Mouse (Mus musculus): Measurements from ENCODE around the gene Hmcn1.

Hmcn1 gene

GRCm38 (mm10) chr1:150776741-150777140 lies 216.5 kb downstream of the Hmcn1 start:
- DNase-seq (ENCODE audit: low spot score): no peak

DNA sequence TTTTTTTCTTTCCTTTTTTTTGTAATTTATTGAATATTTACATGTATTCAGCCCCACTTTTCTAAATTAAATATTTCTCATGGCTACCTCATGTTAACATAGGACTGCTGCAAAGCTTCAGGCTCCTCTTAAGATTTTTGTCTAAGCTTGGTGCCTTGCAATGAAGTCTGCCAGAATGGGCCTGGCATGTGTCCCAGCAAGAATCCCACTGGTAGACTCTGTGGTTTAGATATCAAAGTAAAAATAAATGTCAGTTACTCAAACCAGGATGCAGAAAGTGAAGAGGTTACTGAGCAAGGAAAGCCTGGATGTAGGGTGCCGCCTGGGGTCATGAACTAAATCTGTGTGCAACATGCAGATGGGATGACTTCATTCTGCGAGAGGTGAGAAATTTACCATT lies 217.5 kb downstream of the Hmcn1 start:
- no peak for DNase-seq (ENCODE audit: low spot score)

GRCm38 (mm10) chr1:150772958-150773357 lies 220.3 kb downstream of the Hmcn1 start:
- DNase-seq (ENCODE audit: low spot score): no peak

DNA sequence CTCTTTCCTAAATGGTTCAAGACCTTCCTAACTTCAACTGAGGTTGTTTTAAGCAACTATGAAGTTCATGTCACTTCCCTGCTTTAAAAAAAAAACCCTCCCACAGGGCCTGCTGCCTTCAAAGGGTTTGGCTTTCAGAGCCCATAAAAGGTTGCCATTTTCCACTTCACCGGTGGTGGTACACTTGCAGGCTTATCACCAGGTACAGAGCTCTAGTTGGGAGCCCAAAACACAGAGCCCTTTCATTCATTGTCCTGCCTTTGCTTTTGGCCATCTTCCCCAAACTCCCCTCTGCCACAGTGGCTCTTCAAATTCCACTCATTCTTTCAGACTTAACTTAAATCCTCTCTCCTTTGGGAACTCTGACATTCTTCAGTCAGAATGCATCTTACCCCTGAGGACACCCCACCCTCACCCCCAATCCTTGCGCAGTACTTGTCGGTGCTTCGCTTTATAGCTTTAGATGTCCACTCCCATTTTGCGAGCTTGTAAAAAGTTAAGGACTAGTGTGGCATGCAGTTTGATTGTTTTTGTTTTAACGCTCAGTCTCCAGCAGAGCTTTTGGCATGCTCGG lies 222.2 kb downstream of the Hmcn1 start:
- DNase-seq (ENCODE audit: low spot score): peak; percentile 25

- peak; percentile 40 for DNase-seq (ENCODE audit: low spot score)
Measured at GRCm38 (mm10) chr1:150769836-150770235, 223.4 kb downstream of the Hmcn1 start.

DNA sequence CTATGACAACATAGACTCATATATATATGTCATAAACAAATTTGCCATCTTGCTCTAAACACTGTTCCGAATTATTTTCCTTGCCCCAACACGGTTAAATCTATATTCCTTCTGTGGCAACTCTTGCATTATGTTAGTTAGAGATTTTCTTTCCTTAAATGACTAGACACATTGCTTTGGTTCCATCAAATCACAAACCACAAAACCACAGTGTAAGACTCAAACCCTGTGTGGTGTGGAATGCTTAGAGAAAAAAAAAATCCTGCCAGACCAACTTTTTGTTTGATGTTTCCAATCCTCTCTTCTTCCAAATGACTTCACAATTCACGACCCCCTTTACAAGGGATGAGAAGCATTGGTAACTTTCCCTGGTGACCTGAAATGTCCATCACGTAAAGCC lies 231.6 kb downstream of the Hmcn1 start:
- no peak for DNase-seq (ENCODE audit: low spot score)

DNA sequence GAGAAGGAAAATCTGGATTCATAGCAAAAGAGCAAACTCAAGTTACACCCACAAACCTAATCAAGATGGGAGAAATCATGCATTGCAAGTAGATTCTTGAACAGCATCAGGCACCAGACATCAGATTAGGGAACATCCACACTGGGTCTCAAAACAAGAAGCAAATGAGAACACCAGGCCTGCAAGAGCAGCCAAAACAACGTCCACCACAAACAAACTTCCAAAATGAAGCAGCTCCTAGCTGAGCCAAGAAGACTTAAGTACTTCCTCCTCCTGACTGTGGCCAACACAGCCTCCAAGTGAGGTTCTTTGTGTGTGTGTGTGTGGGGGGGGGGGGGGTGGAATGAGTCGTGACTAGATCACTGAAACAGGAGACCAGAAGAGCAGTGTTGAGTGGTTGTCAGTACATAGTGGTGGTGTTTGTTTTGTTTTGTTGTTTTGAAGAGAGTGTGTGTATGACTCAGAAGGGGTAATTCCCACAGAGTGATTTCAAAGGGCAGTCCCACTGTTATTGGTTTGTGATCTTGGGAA lies 232.4 kb downstream of the Hmcn1 start:
- no peak for DNase-seq (ENCODE audit: low spot score)

- no peak for DNase-seq (ENCODE audit: low spot score)
Measured at GRCm38 (mm10) chr1:150759476-150760079, 233.7 kb downstream of the Hmcn1 start.

DNA sequence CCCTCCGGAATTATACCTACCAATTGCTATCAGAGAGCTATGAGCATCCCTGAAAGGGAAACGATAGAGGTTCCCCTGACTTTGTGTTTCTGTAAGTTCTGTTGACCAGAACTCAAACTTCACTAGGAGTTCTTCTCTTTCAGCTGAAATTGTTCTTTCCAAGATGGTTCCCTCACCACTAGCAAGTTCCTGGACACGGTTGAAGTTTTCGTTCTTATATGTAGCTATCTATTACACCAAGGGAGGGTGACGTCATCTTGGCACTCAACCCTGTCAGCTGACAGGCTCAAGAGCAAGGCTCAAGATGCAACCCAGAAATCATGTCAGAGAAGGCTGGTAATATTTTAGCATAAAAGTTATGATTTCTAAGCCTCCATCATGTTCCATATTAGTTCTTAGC lies 239.3 kb downstream of the Hmcn1 start:
- DNase-seq (ENCODE audit: low spot score): no peak

DNA sequence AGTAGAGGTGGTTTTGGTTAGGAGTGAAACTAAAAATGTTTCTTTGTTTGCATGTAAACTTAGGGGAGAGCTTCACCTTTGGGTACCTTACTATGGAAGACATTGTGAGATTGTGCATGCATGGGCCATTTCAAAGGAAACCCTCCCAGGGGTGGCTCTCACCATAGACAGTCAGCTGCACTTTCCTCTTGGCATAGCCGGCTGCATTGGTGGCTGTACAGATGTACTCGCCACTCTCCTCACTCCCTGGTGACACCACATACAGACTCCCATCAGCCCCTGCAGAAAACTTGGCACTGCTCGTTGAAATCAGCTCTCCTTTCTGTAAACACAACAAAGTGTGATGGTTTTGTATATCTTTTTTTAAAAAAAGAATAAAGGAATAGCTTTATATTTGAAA lies 244.5 kb downstream of the Hmcn1 start:
- no peak for DNase-seq (ENCODE audit: low spot score)

GRCm38 (mm10) chr1:150747771-150748170 lies 245.5 kb downstream of the Hmcn1 start:
- DNase-seq (ENCODE audit: low spot score): no peak

DNA sequence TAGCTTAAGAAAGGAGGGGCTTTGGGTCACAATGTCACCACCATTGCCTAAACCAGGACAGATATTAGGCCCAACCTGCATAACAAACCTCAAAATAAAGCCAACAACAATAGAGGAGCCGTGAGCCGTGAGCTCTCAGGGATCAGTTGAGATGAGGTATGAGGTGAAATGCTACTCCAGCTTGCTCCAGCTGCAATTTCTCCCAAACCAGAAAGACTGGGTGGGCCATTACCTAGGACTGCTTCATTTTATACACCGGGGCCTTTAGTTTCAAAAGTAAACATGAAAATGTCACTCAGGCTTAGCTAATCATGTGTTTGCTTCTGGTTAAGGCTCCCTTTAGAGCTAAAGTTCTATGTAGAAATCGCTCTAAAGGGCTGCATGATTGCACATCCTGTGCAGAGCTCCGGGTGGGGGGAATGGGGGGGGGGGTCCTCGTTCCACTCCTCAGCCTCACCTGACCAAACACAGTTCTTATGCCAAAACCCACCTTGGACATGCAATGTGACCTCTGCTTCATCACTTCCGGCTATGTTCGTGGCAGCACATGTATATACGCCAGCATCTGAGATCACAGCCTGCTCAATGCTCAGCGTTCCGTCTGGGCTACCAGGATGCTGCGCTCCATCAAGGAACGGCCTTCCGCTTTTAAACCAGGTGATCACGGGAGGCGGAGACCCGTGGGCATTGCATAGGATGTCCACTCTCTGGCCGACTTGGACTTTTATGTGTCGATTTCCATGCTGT lies 250.0 kb downstream of the Hmcn1 start:
- DNase-seq (ENCODE audit: low spot score): peak; percentile 10

- no peak for DNase-seq (ENCODE audit: low spot score)
Measured at GRCm38 (mm10) chr1:150742376-150743087, 250.7 kb downstream of the Hmcn1 start.

DNA sequence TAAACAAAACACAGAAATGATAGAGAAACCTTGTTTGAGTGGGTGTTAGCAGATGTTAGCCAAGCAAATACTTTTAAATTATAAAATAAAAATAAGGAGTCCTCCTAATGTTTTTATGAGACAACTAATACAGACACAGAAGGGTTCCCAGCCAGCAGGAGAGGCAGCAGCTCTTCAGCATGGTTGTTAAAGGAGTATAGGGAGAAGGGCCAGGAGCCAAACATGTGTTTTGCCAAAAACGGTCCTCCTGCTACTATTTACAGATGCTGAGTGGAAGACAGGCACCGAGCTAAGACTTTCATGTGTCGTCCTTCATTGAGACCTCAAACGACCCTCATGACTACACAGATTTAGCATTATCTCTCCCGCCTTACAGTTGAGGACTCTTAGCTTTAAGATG lies 281.8 kb downstream of the Hmcn1 start:
- DNase-seq (ENCODE audit: low spot score): no peak

GRCm38 (mm10) chr1:150706502-150706901 lies 286.7 kb downstream of the Hmcn1 start:
- peak; percentile 21 for DNase-seq (ENCODE audit: low spot score)

DNA sequence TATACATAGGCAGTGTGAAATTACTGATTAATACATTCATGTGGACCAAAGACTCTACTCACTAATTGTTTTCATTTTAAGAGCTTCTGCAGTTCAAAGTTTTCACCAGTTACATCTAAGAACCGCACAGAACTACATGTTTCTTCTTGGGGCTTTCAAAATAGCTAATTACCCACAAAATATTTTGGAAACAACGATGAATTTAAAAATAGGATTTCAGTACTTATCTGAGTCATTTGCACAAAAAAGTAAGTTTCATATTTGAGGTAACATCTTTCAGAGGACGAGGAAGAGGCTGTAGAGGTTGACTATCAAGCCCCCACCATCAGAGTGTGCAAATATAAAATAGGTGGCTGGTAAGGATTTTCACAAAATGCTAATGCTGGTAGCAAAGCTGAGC lies 295.5 kb downstream of the Hmcn1 start:
- DNase-seq (ENCODE audit: low spot score): no peak

- DNase-seq (ENCODE audit: low spot score): peak; percentile 84
Measured at GRCm38 (mm10) chr1:150682044-150682443, 311.2 kb downstream of the Hmcn1 start.

DNA sequence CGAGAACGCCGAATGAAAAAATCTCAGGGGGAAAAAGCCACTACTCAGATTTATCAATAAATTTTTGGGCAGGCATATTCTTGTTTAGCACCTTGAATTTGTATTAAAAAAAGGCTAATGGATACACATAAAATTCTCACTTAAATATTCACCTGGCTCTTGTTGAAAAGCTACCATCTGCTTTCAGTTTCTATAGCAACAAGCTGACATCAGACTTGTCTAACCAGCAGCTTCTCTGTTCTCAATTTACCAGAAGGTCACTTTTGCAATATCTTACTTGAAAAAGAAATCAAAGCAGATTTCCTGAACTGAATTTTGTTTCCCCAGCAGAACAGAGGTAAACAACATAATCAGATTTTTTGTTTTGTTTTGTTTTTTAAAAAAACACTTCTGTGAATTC lies 311.8 kb downstream of the Hmcn1 start:
- DNase-seq (ENCODE audit: low spot score): no peak

DNA sequence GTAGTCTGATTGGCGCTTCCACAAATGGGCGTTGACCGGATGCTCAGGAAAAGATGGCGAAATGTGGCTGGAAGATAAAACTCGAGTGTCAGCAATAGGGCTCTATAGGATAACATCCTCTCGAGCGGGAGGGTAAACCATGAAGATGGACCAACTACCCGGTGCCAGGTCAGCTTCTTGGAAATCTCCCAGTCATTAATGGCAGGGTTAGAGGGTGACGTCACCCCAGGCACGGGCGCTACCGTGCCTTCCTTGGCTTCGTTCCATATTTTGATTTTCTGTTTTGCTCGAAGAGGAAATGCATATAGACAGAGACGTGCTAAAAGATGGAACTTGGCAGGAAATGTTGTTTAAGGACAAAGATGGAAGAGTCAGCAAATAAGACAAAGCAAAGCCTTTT lies 312.2 kb downstream of the Hmcn1 start:
- DNase-seq (ENCODE audit: low spot score): no peak

DNA sequence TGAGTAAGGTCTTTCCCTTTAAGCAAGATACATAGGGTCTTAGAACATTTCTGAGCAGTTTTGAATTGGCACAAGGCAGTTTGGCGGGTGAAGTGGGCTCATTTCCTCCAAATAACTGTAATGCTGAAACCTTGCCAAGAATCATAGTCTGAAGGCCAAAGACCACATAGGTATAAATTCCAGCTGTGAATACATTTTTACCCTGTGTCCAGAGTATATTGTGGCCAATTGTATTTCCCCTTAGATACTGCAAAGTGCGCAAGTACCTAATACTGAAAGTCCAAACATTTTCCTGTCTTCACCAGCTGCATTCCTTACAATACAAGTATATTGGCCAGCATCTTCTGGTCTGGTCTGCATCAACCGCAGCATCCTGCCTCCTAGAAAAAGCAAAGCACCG lies 312.9 kb downstream of the Hmcn1 start:
- DNase-seq (ENCODE audit: low spot score): no peak

- DNase-seq (ENCODE audit: low spot score): no peak
Measured at GRCm38 (mm10) chr1:150645314-150645713, 347.9 kb downstream of the Hmcn1 start.

DNA sequence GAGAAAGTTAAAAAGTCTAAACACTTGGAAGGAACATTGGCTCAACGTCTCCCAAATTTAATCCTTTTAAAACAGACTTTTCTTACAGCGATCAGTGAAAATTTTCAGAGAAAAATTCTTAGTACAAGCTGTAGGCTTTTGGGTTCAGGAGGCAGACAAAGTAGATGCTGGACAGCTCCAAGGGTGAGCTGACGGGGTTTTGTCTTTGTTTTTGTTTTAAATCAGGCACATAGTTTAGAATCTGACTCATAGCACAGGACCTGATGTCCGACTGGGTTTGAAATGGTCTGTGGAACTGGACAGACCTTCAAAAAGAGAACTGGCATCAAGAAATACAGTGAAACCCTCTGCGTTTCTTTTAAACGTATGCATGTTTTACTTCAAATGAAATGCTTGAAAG lies 353.7 kb downstream of the Hmcn1 start:
- peak; percentile 21 for DNase-seq (ENCODE audit: low spot score)

DNA sequence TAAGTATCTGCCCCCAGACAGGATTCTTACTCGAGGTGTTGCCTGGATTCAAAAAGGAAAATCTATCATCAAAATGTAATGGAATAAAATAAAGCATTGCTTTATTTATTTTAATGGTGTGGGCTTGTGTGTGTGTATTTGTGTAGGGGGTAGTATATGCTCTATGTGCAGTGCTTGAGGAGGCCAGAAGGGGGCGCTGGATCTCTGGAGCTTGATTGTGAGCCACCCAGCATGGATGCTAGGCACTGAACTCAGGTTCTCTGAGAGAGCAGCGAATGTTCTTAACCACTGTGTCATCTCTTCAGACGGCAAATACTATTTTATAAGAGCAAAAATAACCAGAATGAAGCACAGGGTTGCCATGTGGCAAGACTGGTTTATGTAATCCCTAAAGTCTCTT lies 360.7 kb downstream of the Hmcn1 start:
- DNase-seq (ENCODE audit: low spot score): no peak

Measured in embryo, embryonic 10.5 days (tissue).